Mouse (Mus musculus) brown adipose tissue, adult 24 weeks (tissue): ENCODE results near the gene Nelfe. TPM values are rescaled to one million over a fixed set of nuclear protein-coding genes. Genes with fewer than 3 reads are reported as not detected.

Source experiments
- H3K27ac ChIP-seq: fragments of 200-500 bp; replicated peaks from 2 replicates; pipeline ENCODE4 v1.5.1; 2012; ENCODE audit warnings: low read depth, mild to moderate bottlenecking, low read length
- H3K4me1 ChIP-seq: fragments of 200-500 bp; 2 replicates; pipeline ENCODE4 v1.6.1; 2012; ENCODE audit warnings: low read length, mixed read lengths; ENCODE audit not compliant: control insufficient read depth, insufficient read depth, insufficient read length
- H3K4me3 ChIP-seq: fragments of 200-500 bp; 2 replicates; pipeline ENCODE4 v1.5.1; 2012; ENCODE audit warnings: low read depth, mild to moderate bottlenecking, low read length, moderate library complexity; ENCODE audit not compliant: insufficient read depth
- polyA plus RNA-seq: library from polyadenylated mRNA; stranded (reverse); fragments of >200 nt; gene quantifications from 2 replicates; pipeline ENCODE4 v1.2.4, GENCODE M21; 2012; ENCODE audit not compliant: missing spikeins, insufficient read depth, insufficient read length

Gene Nelfe
- polyA plus RNA-seq, 1 experiment, result 41.5 TPM

GRCm38 (mm10) chr17:34836155-34836855 lies 13.9 kb upstream of the Nelfe start:
- H3K4me1 ChIP-seq, result 0 out of 2 replicates have a peak, but pooled peaks cover 4% of the 10 kb centered on the region
- 0 out of 2 replicates have a peak overlapping the region, but pooled peaks have one; percentile 32 for H3K27ac ChIP-seq
- H3K4me3 ChIP-seq, result peak overlapping the region; percentile 83

DNA sequence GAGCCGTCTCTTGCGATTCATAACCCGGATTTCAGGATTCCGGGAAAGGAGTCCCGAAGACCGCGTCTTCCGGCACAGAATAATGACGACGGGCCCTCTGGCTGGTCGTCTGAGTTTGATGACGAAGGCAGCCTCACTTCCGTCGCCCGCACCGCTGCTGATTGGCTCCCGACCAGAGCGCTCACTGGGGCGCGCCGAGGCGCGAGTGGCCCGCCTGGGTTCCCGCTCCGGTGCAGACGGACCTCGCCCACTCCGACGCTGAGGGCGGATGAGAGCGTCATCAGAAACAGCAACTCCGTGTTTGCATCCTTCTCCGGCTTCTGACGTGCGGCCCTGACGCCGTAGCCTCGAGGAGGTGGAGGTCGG lies 13.4 kb upstream of the Nelfe start, which contains the start of the genes Stk19 and Dxo:
Gene Stk19, minus strand, starts transcription at position 90 of the 366 bp plus-strand sequence.
Gene Dxo, plus strand, starts transcription at position 164 of the 366 bp plus-strand sequence.
- Histone ChIP-seq H3K27ac (peak within 1 kb of the TSS; percentile 39), H3K4me3 (peak within 1 kb of the TSS; percentile 83), H3K4me1 (0 out of 2 replicates have a peak, but pooled peaks cover 4% of the 10 kb centered on the region)

- Histone ChIP-seq H3K4me3 (peak overlapping the region; percentile 83), H3K4me1 (0 out of 2 replicates have a peak, but pooled peaks cover 4% of the 10 kb centered on the region), H3K27ac (peak overlapping the region; percentile 39)
These were observed 12.5 kb upstream of the Nelfe start for GRCm38 (mm10) chr17:34837464-34838324.

DNA sequence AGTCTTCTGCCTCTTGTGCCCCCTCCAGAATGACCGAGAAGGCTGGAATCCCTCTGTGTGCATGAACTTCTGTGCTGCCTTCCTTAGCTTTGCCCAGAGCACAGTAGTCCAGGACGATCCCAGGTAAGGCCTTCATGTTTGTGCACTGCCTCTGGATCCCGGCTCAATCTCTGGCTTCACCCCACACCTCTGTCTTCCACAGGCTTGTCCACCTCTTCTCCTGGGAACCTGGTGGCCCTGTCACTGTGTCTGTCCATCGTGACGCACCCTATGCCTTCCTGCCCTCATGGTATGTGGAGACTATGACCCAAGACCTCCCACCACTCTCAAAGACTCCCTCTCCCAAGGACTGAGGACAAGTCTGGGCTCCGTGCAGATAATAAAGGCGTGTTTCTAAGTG lies 11.4 kb upstream of the Nelfe start:
- Histone ChIP-seq H3K4me1 (0 out of 2 replicates have a peak, but pooled peaks cover 4% of the 10 kb centered on the region), H3K27ac (no peak overlapping the region), H3K4me3 (no peak overlapping the region)

- H3K4me1 ChIP-seq, result 0 out of 2 replicates have a peak, but pooled peaks cover 3% of the 10 kb centered on the region
- H3K4me3 ChIP-seq, result no peak overlapping the region
- H3K27ac ChIP-seq, result no peak overlapping the region
These were observed 9.4 kb upstream of the Nelfe start for GRCm38 (mm10) chr17:34840736-34841307.

- Histone ChIP-seq H3K4me3 (no peak overlapping the region), H3K27ac (no peak overlapping the region), H3K4me1 (0 out of 2 replicates have a peak, but pooled peaks cover 4% of the 10 kb centered on the region)
These were observed 5.3 kb upstream of the Nelfe start for GRCm38 (mm10) chr17:34844884-34845283.

GRCm38 (mm10) chr17:34847192-34847591 lies 3.0 kb upstream of the Nelfe start:
- Histone ChIP-seq H3K27ac (no peak overlapping the region), H3K4me3 (no peak overlapping the region), H3K4me1 (peaks cover 7% of the 10 kb centered on the region; the same call in 1 of the 2 replicates)

DNA sequence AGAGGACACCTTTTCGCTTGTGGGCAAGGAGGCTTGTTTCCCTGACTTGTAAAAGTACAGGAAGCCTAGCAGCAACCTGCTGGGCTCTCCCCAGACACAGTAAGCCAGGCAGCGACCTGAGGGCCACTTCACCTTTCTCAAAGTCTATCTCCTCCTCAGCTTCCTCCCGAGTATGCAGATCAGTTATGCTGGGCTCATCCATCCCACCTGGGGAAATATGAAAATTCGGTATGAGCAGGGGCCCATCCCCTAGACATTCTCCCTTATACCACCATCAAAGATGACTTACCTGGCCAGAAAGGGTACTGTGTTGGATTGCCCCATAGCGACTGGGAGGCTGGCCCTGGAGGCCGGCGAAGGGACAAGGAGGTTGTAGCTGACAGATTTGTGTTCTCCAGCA lies 2.6 kb upstream of the Nelfe start:
- no peak overlapping the region for H3K27ac ChIP-seq
- no peak overlapping the region for H3K4me3 ChIP-seq
- H3K4me1 ChIP-seq, result peaks cover 7% of the 10 kb centered on the region; the same call in 1 of the 2 replicates

- Histone ChIP-seq H3K4me3 (peak overlapping the region; percentile 78), H3K27ac (0 out of 2 replicates have a peak overlapping the region, but pooled peaks have one; percentile 13), H3K4me1 (peaks cover 7% of the 10 kb centered on the region; the same call in 1 of the 2 replicates)
These were observed 430 bp downstream of the Nelfe start for GRCm38 (mm10) chr17:34850517-34851125.

GRCm38 (mm10) chr17:34853511-34853910 lies 3.3 kb downstream of the Nelfe start:
- Histone ChIP-seq H3K4me1 (peaks cover 7% of the 10 kb centered on the region; the same call in 1 of the 2 replicates), H3K4me3 (no peak overlapping the region), H3K27ac (no peak overlapping the region)

GRCm38 (mm10) chr17:34854761-34855160 lies 4.6 kb downstream of the Nelfe start:
- Histone ChIP-seq H3K27ac (no peak overlapping the region), H3K4me3 (no peak overlapping the region), H3K4me1 (peaks cover 3% of the 10 kb centered on the region; the same call in 1 of the 2 replicates)

DNA sequence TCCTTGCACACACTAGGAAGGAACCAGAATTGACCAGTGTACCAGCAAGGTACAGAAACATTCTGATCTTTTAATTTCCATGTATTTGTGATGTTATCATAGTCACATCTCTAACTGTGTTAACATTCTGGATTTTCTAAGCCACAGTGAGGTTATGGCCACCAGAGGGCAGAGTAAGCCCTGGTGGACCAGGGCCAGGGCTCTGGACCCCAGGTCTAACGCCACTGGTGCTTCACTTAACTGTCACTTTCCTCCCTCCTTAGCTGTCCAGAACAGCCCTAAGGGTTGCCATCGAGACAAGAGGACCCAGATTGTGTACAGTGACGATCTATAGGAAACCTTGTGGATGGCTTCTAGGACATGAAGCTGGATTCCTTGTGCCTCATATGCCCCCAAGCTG lies 5.6 kb downstream of the Nelfe start:
- no peak overlapping the region for H3K27ac ChIP-seq
- H3K4me1 ChIP-seq, result peaks cover 3% of the 10 kb centered on the region; the same call in 1 of the 2 replicates
- H3K4me3 ChIP-seq, result no peak overlapping the region

DNA sequence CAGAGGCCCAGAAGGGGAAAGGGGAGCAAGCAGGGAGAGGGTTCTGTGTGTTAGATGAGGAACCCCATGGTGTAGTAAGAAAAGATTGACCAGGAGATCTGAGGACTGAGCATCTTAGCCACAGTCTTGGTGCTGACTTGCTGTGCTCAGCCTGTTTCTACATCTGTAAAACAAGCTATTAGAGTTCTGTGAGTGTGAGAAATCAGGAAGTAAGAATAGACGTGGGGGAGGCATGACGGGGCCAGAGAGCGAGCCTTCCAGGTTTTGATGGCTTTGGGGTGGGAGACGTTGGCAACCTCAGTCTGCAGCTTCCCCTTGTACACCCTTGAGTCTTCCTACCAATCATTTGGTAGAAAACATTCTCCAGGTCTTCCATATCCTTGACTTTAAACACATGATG lies 8.5 kb downstream of the Nelfe start:
- Histone ChIP-seq H3K4me3 (no peak overlapping the region), H3K27ac (no peak overlapping the region), H3K4me1 (no peaks in the 10 kb centered on the region)

GRCm38 (mm10) chr17:34860514-34860913 lies 10.3 kb downstream of the Nelfe start:
- no peak overlapping the region for H3K4me3 ChIP-seq
- no peak overlapping the region for H3K27ac ChIP-seq
- H3K4me1 ChIP-seq, result no peaks in the 10 kb centered on the region
